Mouse (Mus musculus) hindbrain, embryonic 11.5 days (tissue): Measurements from ENCODE around the gene Smyd3. TPM values are rescaled to one million over a fixed set of nuclear protein-coding genes. Genes with fewer than 3 reads are reported as not detected.

Experiments
- ATAC-seq: fragments of 200-750 bp; cut with Nextera tagmentation; 2 replicates; pipeline ENCODE4 v1.8.0; 2017; ENCODE audit warnings: mild to moderate bottlenecking, moderate TSS enrichment, moderate library complexity; ENCODE audit not compliant: low FRiP score
- DNase-seq: peaks from one replicate; pipeline ENCODE4 v3.0.0-alpha.2; 2015; ENCODE audit warnings: low spot score
- H3K27ac ChIP-seq: fragments of 300-500 bp; sonication (generic); 2 replicates; pipeline ENCODE4 v1.5.1; 2014; ENCODE audit warnings: mild to moderate bottlenecking, low read depth, low read length
- H3K27me3 ChIP-seq: fragments of 300-500 bp; sonication (generic); 2 replicates; pipeline ENCODE4 v1.6.1; 2014; ENCODE audit warnings: mild to moderate bottlenecking, low read length, moderate library complexity, mixed read lengths; ENCODE audit not compliant: control insufficient read depth, insufficient read depth
- H3K36me3 ChIP-seq: fragments of 300-500 bp; sonication (generic); 2 replicates; pipeline ENCODE4 v1.6.1; 2014; ENCODE audit warnings: mild to moderate bottlenecking, low read length, moderate library complexity, mixed read lengths; ENCODE audit not compliant: control insufficient read depth, insufficient read depth
- H3K4me1 ChIP-seq: fragments of 300-500 bp; sonication (generic); replicated peaks from 2 replicates; pipeline ENCODE4 v1.6.1; 2014; ENCODE audit warnings: low read length, mixed read lengths; ENCODE audit not compliant: control insufficient read depth, insufficient read depth
- H3K4me2 ChIP-seq: fragments of 300-500 bp; sonication (generic); replicated peaks from 2 replicates; pipeline ENCODE4 v1.6.1; 2014; ENCODE audit warnings: mild to moderate bottlenecking, low read depth, low read length
- H3K4me3 ChIP-seq: fragments of 300-500 bp; sonication (generic); 2 replicates; pipeline ENCODE4 v1.5.1; 2014; ENCODE audit warnings: low read depth, low read length
- H3K9ac ChIP-seq: fragments of 300-500 bp; sonication (generic); 2 replicates; pipeline ENCODE4 v1.6.1; 2014; ENCODE audit warnings: low read depth, low read length
- H3K9me3 ChIP-seq: fragments of 300-500 bp; sonication (generic); 2 replicates; pipeline ENCODE4 v1.6.1; 2016; ENCODE audit warnings: low read length; ENCODE audit not compliant: control insufficient read depth
- WGBS: fragments of 180-500 bp; shearing (Covaris S2); extraction: QIAGEN DNeasy Blood & Tissue Kit; methylation state at CpG from one replicate; pipeline ENCODE4 v1.1.7; 2014; 5-methylcytosine and 5-hydroxymethylcytosine counted together
- polyA plus RNA-seq: library from polyadenylated mRNA; unstranded; fragments of >200 nt; fragmentation: Nextera tagmentation; extraction: Ambion mirVana; gene quantifications from 2 replicates; pipeline ENCODE4 v1.2.1, GENCODE M21; 2014

Gene Smyd3
- polyA plus RNA-seq, 1 experiment from 2014 or later: 16.9 TPM

DNA sequence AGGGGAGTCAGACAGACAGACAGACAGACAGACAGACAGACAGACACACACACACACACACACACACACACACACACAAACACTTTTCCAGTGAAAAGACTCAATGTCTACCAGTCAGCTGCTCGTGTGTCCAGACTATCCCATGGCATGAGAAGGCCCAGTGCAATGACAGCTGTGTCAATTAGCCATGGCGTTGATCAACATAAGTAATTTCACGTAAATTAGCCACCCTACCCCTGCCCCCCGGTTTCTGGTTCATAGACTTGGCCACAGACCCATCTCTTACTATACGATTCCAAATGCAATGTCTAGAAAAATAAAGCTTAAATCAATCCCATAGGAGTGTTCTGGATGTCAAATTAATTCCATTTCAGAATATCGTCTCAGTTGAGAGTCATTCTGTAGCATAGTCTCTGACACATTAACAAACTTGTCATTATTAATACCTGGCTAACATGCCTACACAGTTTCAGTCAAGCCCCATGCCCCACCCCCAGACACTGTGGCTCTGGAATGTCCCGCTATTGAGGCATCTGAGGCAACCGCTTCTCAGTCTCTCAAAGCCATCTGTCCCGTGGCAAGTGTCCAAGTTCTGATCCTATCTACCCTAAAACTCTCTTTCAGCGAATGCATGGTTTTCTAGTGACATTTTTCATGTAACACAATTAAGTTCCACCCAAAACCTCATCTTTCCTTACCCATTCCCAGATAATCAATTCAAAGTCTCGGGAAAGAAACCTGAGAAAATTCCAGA lies 395.2 kb downstream of the Smyd3 start:
- no peak overlapping the region for H3K27ac ChIP-seq
- H3K4me2 ChIP-seq: no peak overlapping the region
- no peak overlapping the region for H3K9ac ChIP-seq
- no peak overlapping the region for H3K4me3 ChIP-seq
- no peaks in the 10 kb centered on the region for H3K36me3 ChIP-seq
- H3K27me3 ChIP-seq: no peaks in the 10 kb centered on the region
- ATAC-seq (peak; percentile 48; the same call in 1 of the 2 replicates), DNase-seq (no peak)
- no peaks in the 10 kb centered on the region for H3K9me3 ChIP-seq
- WGBS: 76% methylated on average over 11 of the region's 11 CpGs
- H3K4me1 ChIP-seq: no peaks in the 10 kb centered on the region

DNA sequence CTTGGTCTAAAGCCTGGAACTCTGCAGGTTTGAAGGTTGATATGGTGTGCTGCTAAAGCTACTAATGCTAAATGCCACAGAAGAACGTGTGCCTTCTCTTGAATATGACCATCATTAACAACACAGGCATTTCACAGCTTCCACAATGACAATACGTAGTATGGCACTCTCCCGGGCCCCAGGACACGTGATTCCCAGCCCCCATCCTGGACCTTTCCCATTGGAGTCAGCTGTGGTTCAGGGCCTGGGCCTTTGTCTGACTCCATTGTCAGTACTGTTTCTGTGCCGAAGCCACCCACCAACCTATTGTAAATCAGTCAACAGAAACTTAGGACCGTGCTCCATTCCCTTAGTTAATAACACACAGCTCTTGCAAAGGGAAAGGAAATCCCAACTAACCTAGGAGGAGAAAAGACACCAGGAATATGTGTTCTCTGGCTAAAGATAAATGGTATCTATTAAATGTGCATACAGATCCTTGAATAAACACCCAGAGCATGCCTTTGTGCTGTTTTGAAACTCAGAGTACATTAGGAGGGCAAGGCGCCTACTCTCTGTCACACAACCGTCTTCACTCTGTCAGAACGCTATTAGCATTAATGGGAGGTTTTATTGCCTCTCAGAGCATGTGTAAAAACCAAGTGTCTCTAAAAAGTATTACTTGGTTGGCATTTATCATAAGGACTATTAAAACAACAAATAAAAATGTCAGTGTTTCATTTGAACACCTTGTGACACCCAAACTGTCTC lies 397.4 kb downstream of the Smyd3 start:
- H3K9ac ChIP-seq: no peak overlapping the region
- no peak overlapping the region for H3K4me2 ChIP-seq
- no peaks in the 10 kb centered on the region for H3K4me1 ChIP-seq
- H3K4me3 ChIP-seq: no peak overlapping the region
- no peaks in the 10 kb centered on the region for H3K36me3 ChIP-seq
- no peaks in the 10 kb centered on the region for H3K9me3 ChIP-seq
- no peaks in the 10 kb centered on the region for H3K27me3 ChIP-seq
- WGBS: 38% methylated on average over 9 of the region's 9 CpGs
- ATAC-seq: peak; percentile 76
- H3K27ac ChIP-seq: no peak overlapping the region
- DNase-seq: peak; percentile 45

DNA sequence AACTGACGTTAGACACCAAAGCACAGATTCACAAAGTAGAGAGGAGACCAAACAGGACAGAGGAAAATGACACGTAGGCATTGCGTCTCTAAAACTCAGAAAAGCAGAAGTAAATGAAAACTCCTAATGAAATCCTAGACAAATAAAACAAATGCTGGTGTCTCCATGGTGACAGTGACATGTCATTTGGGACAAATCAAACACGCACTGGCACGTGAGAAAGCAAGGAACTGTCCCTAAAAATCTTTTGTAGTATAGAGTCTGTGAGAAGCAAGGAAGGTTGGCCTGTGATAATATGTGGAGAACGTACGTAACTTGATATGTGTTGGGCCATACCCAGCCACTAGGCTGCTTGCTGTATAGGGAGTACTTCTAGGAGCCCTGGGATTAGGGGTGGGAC lies 399.2 kb downstream of the Smyd3 start:
- ATAC-seq: no peak

DNA sequence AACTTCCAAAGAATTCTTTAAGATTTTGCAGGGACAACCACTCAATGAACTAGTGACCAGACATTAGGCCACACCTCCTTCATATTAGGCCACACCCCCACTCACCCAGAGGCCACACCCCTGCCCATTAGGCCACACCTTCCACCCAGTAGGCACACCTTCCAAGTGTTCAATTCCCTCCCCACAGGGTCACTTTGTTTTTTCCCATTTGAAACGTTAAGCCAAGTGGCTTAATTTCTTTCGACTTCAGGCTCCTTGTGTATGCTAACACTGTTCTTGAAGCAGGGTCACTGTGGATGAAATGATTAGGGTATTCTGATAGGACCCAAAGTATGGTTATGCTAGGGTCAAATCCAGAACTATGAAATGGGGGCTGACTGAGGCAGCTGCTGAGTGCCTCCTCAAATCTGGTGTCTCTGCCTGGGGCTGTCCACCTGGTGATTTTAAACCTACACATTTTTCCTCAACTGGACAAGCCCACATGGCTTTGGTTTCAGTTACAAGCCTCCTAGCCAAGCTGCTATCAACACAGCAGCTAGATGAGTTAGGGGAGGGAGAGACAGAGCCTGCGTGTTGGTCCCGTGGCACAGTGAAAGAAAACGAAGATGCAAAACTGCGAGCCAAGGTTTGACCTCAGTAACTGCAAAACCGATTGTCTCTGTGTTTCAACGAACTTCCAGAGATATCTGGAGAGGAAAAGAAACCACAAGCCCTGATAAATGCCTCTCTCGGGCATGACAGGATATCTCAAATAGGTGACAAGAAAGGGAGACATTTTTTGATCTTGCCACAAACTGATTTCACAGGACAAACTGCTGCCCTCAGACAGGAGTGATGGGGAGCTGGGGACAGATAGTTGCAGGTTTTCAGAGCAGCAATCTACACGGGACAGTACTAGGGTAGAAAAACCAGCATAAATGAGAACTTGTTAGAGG lies 400.8 kb downstream of the Smyd3 start:
- no peak overlapping the region for H3K4me2 ChIP-seq
- no peak overlapping the region for H3K27ac ChIP-seq
- H3K9me3 ChIP-seq: no peaks in the 10 kb centered on the region
- 85% methylated on average over 10 of the region's 10 CpGs for WGBS
- H3K9ac ChIP-seq: no peak overlapping the region
- DNase-seq (no peak), ATAC-seq (no peak)
- H3K36me3 ChIP-seq: no peaks in the 10 kb centered on the region
- no peak overlapping the region for H3K4me3 ChIP-seq
- no peaks in the 10 kb centered on the region for H3K4me1 ChIP-seq
- H3K27me3 ChIP-seq: no peaks in the 10 kb centered on the region

More for the DNA sequence above, 399.2 kb downstream of the Smyd3 start:
- no peaks in the 10 kb centered on the region for H3K4me1 ChIP-seq
- H3K9ac ChIP-seq: no peak overlapping the region
- no peak overlapping the region for H3K4me2 ChIP-seq
- H3K4me3 ChIP-seq: no peak overlapping the region
- no peak for DNase-seq
- H3K27me3 ChIP-seq: no peaks in the 10 kb centered on the region
- H3K27ac ChIP-seq: no peak overlapping the region
- no peaks in the 10 kb centered on the region for H3K9me3 ChIP-seq
- WGBS: 81% methylated on average over 7 of the region's 7 CpGs
- H3K36me3 ChIP-seq: no peaks in the 10 kb centered on the region

DNA sequence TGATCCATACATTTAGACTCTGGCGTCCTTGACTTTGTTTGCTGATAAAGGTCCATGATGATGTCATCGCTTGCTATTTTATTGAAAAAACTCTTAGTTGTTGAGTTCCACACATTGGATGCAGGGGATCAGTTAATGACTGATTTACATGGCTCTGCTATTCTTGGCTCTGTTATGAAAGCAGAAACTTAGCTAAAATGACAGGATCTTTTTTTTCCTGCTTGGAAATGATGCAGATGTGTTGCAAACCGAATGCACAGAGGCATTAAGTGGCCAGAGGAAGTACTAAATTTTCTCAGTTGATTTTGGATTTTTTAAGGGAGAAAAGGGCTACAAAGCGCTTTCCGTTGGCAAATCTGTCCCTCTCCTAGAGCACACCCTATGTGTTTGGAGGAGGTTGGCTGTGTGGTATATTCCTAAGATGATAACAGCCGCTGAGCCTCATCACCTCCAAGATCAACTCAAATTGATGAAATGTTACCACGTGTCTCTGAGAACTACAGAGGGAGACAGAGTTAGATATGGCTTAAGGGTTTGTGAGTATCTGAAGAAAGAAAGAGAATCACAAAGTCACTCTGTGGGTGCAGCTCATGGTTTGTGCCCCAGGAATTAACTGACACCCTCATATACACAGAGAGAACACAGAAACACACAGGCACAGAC lies 402.9 kb downstream of the Smyd3 start:
- no peak for ATAC-seq
- H3K9ac ChIP-seq: no peak overlapping the region
- no peak overlapping the region for H3K27ac ChIP-seq
- no peak overlapping the region for H3K4me3 ChIP-seq
- no peak overlapping the region for H3K4me2 ChIP-seq
- no peaks in the 10 kb centered on the region for H3K9me3 ChIP-seq
- no peak for DNase-seq
- H3K4me1 ChIP-seq: no peaks in the 10 kb centered on the region
- no peaks in the 10 kb centered on the region for H3K36me3 ChIP-seq
- H3K27me3 ChIP-seq: no peaks in the 10 kb centered on the region
- WGBS: 93% methylated on average over 7 of the region's 7 CpGs

DNA sequence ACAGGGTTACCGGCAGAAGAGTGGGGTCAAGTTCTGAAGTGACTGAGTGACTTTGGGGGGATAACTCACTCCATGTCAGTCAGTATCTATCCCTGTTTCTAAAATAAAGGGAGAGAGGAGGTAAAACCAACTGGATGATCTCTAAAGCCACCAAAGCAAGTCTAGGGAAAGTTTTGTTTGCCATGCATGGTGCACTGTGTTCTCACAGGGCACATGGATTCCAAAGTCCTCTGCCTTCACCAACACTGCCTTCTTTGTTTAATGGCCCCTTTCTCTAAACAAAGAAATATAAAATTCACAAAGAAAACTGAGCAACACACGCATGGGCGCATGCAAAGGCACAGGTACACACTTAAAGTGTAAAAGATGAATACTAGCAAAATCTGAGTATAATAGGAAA lies 403.5 kb downstream of the Smyd3 start:
- H3K36me3 ChIP-seq: no peaks in the 10 kb centered on the region

DNA sequence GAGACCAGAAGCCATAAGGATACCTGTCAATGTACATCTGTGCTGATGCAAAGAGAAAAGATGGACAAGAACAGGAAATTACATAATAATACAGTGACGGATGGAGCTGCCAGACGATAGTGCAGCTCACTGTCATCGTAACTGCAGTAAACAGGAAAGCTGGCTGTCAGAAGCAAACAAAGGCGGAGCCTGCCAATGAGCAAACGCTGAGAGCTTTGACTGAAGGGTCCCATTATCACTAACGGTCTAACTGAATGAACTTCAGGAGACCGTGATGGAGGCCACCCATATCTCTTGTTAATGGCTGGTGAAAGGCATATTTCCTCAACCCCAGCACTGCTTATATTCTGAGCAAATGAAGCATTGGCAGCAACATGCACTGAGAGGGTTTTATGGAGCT lies 409.1 kb downstream of the Smyd3 start:
- DNase-seq: peak; percentile 28
- H3K4me3 ChIP-seq: no peak overlapping the region
- WGBS: 48% methylated on average over 7 of the region's 7 CpGs

More for the DNA sequence above, 403.5 kb downstream of the Smyd3 start:
- WGBS: 93% methylated on average over 3 of the region's 3 CpGs
- DNase-seq: no peak
- Histone ChIP-seq H3K9me3 (no peaks in the 10 kb centered on the region), H3K9ac (no peak overlapping the region), H3K4me2 (no peak overlapping the region), H3K27me3 (no peaks in the 10 kb centered on the region), H3K4me1 (no peaks in the 10 kb centered on the region), H3K4me3 (no peak overlapping the region), H3K27ac (no peak overlapping the region)
- ATAC-seq: no peak

More for the DNA sequence above, 409.1 kb downstream of the Smyd3 start:
- Histone ChIP-seq H3K4me2 (no peak overlapping the region), H3K9ac (no peak overlapping the region), H3K9me3 (no peaks in the 10 kb centered on the region), H3K4me1 (peaks cover 2% of the 10 kb centered on the region; the same call in 1 of the 2 replicates), H3K27me3 (no peaks in the 10 kb centered on the region), H3K27ac (no peak overlapping the region), H3K36me3 (no peaks in the 10 kb centered on the region)
- no peak for ATAC-seq
